Mouse (Mus musculus): ENCODE measurements at regions not wholly inside any gene's neighbourhood (a gene's known extent, or its start where the extent isn't known, plus 50 kb on each side); places are given as distances from the start of the nearest gene placed in this dataset.
"Not testable (repeated sequence)": the region's sequence is repeated elsewhere in the genome, so short reads cannot be mapped to it uniquely, and the experiment has no call there.

GRCm38 (mm10) chr19:3158149-3158548 lies 124.6 kb upstream of the Mrpl21 start:
- H3K4me2 ChIP-seq (replicated peaks; ENCODE audit: low read depth, low read length, severe bottlenecking); ATAC-seq (ENCODE audit: low FRiP score, low read depth); H3K27ac ChIP-seq (replicated peaks; ENCODE audit: low read depth, low read length); H3K36me3 ChIP-seq (ENCODE audit: control insufficient read depth, insufficient read depth, low read length); H3K27me3 ChIP-seq (ENCODE audit: control insufficient read depth, insufficient read depth, low read length); H3K9me3 ChIP-seq (ENCODE audit: control insufficient read depth, low read length); H3K4me3 ChIP-seq (replicated peaks; ENCODE audit: low read length); H3K4me1 ChIP-seq (ENCODE audit: control insufficient read depth, insufficient read depth, low read length); DNase-seq (ENCODE audit: low spot score); H3K9ac ChIP-seq (ENCODE audit: low read depth, low read length, severe bottlenecking): not testable (repeated sequence)
- WGBS = 71% methylated on average over 2 of the region's 2 CpGs

GRCm38 (mm10) chr19:3159346-3159745 lies 123.4 kb upstream of the Mrpl21 start:
- Histone ChIP-seq H3K4me1 (ENCODE audit: control insufficient read depth, insufficient read depth, low read length) (no peaks in the 10 kb centered on the region), H3K27ac (replicated peaks; ENCODE audit: low read depth, low read length) (no peak overlapping the region), H3K9me3 (ENCODE audit: control insufficient read depth, low read length) (no peaks in the 10 kb centered on the region), H3K4me3 (replicated peaks; ENCODE audit: low read length) (no peak overlapping the region), H3K4me2 (replicated peaks; ENCODE audit: low read depth, low read length, severe bottlenecking) (no peak overlapping the region), H3K36me3 (ENCODE audit: control insufficient read depth, insufficient read depth, low read length) (no peaks in the 10 kb centered on the region), H3K9ac (ENCODE audit: low read depth, low read length, severe bottlenecking) (no peak overlapping the region), H3K27me3 (ENCODE audit: control insufficient read depth, insufficient read depth, low read length) (no peaks in the 10 kb centered on the region)
- ATAC-seq (ENCODE audit: low FRiP score, low read depth) (no peak), DNase-seq (ENCODE audit: low spot score) (no peak)
- no peak for TF ChIP-seq POLR2A (IDR thresholded peaks at IDR 0.05; ENCODE audit: borderline replicate concordance, extremely low read depth, insufficient read depth, insufficient read length)
- 80% methylated on average over 12 of the region's 12 CpGs for WGBS

- H3K27ac ChIP-seq (replicated peaks; ENCODE audit: low read depth, low read length) = no peak overlapping the region
- WGBS = 65% methylated on average over 7 of the region's 7 CpGs
- no peaks in the 10 kb centered on the region for H3K27me3 ChIP-seq (ENCODE audit: control insufficient read depth, insufficient read depth, low read length)
- TF ChIP-seq POLR2A (IDR thresholded peaks at IDR 0.05; ENCODE audit: borderline replicate concordance, extremely low read depth, insufficient read depth, insufficient read length) = no peak
- no peaks in the 10 kb centered on the region for H3K9me3 ChIP-seq (ENCODE audit: control insufficient read depth, low read length)
- no peaks in the 10 kb centered on the region for H3K36me3 ChIP-seq (ENCODE audit: control insufficient read depth, insufficient read depth, low read length)
- DNase-seq (ENCODE audit: low spot score) (no peak), ATAC-seq (ENCODE audit: low FRiP score, low read depth) (no peak)
- H3K9ac ChIP-seq (ENCODE audit: low read depth, low read length, severe bottlenecking) = no peak overlapping the region
- no peak overlapping the region for H3K4me2 ChIP-seq (replicated peaks; ENCODE audit: low read depth, low read length, severe bottlenecking)
- no peak overlapping the region for H3K4me3 ChIP-seq (replicated peaks; ENCODE audit: low read length)
- H3K4me1 ChIP-seq (ENCODE audit: control insufficient read depth, insufficient read depth, low read length) = no peaks in the 10 kb centered on the region
These were observed 115.0 kb upstream of the Mrpl21 start for GRCm38 (mm10) chr19:3167683-3168082.

GRCm38 (mm10) chr19:3182625-3183024 lies 100.1 kb upstream of the Mrpl21 start:
- DNase-seq (ENCODE audit: low spot score) = no peak
- Histone ChIP-seq H3K4me3 (replicated peaks; ENCODE audit: low read length) (no peak overlapping the region), H3K27me3 (ENCODE audit: control insufficient read depth, insufficient read depth, low read length) (no peaks in the 10 kb centered on the region), H3K27ac (replicated peaks; ENCODE audit: low read depth, low read length) (no peak overlapping the region), H3K4me1 (ENCODE audit: control insufficient read depth, insufficient read depth, low read length) (no peaks in the 10 kb centered on the region), H3K36me3 (ENCODE audit: control insufficient read depth, insufficient read depth, low read length) (no peaks in the 10 kb centered on the region), H3K9me3 (ENCODE audit: control insufficient read depth, low read length) (no peaks in the 10 kb centered on the region), H3K4me2 (replicated peaks; ENCODE audit: low read depth, low read length, severe bottlenecking) (no peak overlapping the region), H3K9ac (ENCODE audit: low read depth, low read length, severe bottlenecking) (no peak overlapping the region)
- ATAC-seq (ENCODE audit: low FRiP score, low read depth) = no peak
- 63% methylated on average over 2 of the region's 2 CpGs for WGBS
- no peak for TF ChIP-seq POLR2A (IDR thresholded peaks at IDR 0.05; ENCODE audit: borderline replicate concordance, extremely low read depth, insufficient read depth, insufficient read length)

- no peak overlapping the region for H3K4me2 ChIP-seq (replicated peaks; ENCODE audit: low read depth, low read length, severe bottlenecking)
- no peak overlapping the region for H3K4me3 ChIP-seq (replicated peaks; ENCODE audit: low read length)
- H3K36me3 ChIP-seq (ENCODE audit: control insufficient read depth, insufficient read depth, low read length) = no peaks in the 10 kb centered on the region
- no peak overlapping the region for H3K9ac ChIP-seq (ENCODE audit: low read depth, low read length, severe bottlenecking)
- DNase-seq (ENCODE audit: low spot score) (no peak), ATAC-seq (ENCODE audit: low FRiP score, low read depth) (no peak)
- no peak for TF ChIP-seq POLR2A (IDR thresholded peaks at IDR 0.05; ENCODE audit: borderline replicate concordance, extremely low read depth, insufficient read depth, insufficient read length)
- no peaks in the 10 kb centered on the region for H3K27me3 ChIP-seq (ENCODE audit: control insufficient read depth, insufficient read depth, low read length)
- H3K9me3 ChIP-seq (ENCODE audit: control insufficient read depth, low read length) = no peaks in the 10 kb centered on the region
- no peak overlapping the region for H3K27ac ChIP-seq (replicated peaks; ENCODE audit: low read depth, low read length)
- H3K4me1 ChIP-seq (ENCODE audit: control insufficient read depth, insufficient read depth, low read length) = no peaks in the 10 kb centered on the region
These were observed 90.1 kb upstream of the Mrpl21 start for GRCm38 (mm10) chr19:3192644-3193043.

GRCm38 (mm10) chr19:3204504-3204903 lies 78.2 kb upstream of the Mrpl21 start:
- not testable (repeated sequence) for H3K27me3 ChIP-seq (ENCODE audit: control insufficient read depth, insufficient read depth, low read length); H3K9me3 ChIP-seq (ENCODE audit: control insufficient read depth, low read length); H3K36me3 ChIP-seq (ENCODE audit: control insufficient read depth, insufficient read depth, low read length); H3K27ac ChIP-seq (replicated peaks; ENCODE audit: low read depth, low read length); DNase-seq (ENCODE audit: low spot score); H3K9ac ChIP-seq (ENCODE audit: low read depth, low read length, severe bottlenecking); H3K4me1 ChIP-seq (ENCODE audit: control insufficient read depth, insufficient read depth, low read length); H3K4me2 ChIP-seq (replicated peaks; ENCODE audit: low read depth, low read length, severe bottlenecking); H3K4me3 ChIP-seq (replicated peaks; ENCODE audit: low read length); ATAC-seq (ENCODE audit: low FRiP score, low read depth)
- WGBS = 60% methylated on average over 5 of the region's 5 CpGs

- H3K9me3 ChIP-seq (ENCODE audit: control insufficient read depth, low read length); H3K4me1 ChIP-seq (ENCODE audit: control insufficient read depth, insufficient read depth, low read length); H3K4me3 ChIP-seq (replicated peaks; ENCODE audit: low read length); H3K27ac ChIP-seq (replicated peaks; ENCODE audit: low read depth, low read length); H3K4me2 ChIP-seq (replicated peaks; ENCODE audit: low read depth, low read length, severe bottlenecking); DNase-seq (ENCODE audit: low spot score); H3K9ac ChIP-seq (ENCODE audit: low read depth, low read length, severe bottlenecking); H3K36me3 ChIP-seq (ENCODE audit: control insufficient read depth, insufficient read depth, low read length); H3K27me3 ChIP-seq (ENCODE audit: control insufficient read depth, insufficient read depth, low read length); ATAC-seq (ENCODE audit: low FRiP score, low read depth): not testable (repeated sequence)
- WGBS = 74% methylated on average over 16 of the region's 28 CpGs
These were observed 77.3 kb upstream of the Mrpl21 start for GRCm38 (mm10) chr19:3205406-3205805.
